Mouse (Mus musculus): ENCODE measurements around the gene Ankrd6.

Gene Ankrd6

GRCm38 (mm10) chr4:32905381-32905780, 45.3 kb downstream of the Ankrd6 start:
- 86% methylated on average over 2 of the region's 2 CpGs for WGBS

GRCm38 (mm10) chr4:32903826-32904225, 46.8 kb downstream of the Ankrd6 start:
- 54% methylated on average over 7 of the region's 7 CpGs for WGBS

- 68% methylated on average over 4 of the region's 4 CpGs for WGBS
Observed at GRCm38 (mm10) chr4:32899051-32899450, 51.6 kb downstream of the Ankrd6 start.

- 82% methylated on average over 10 of the region's 10 CpGs for WGBS
Observed at GRCm38 (mm10) chr4:32891341-32891740, 59.3 kb downstream of the Ankrd6 start.

GRCm38 (mm10) chr4:32890735-32891098, 59.9 kb downstream of the Ankrd6 start:
- 55% methylated on average over 5 of the region's 5 CpGs for WGBS

GRCm38 (mm10) chr4:32889996-32890734, 60.5 kb downstream of the Ankrd6 start:
- 45% methylated on average over 10 of the region's 10 CpGs for WGBS

GRCm38 (mm10) chr4:32889246-32889645, 61.4 kb downstream of the Ankrd6 start:
- WGBS: 21% methylated on average over 11 of the region's 11 CpGs

GRCm38 (mm10) chr4:32886479-32886878, 64.2 kb downstream of the Ankrd6 start:
- 94% methylated on average over 3 of the region's 3 CpGs for WGBS

GRCm38 (mm10) chr4:32884599-32884998, 66.0 kb downstream of the Ankrd6 start:
- 73% methylated on average over 9 of the region's 9 CpGs for WGBS

GRCm38 (mm10) chr4:32881001-32881400, 69.6 kb downstream of the Ankrd6 start:
- 90% methylated on average over 4 of the region's 4 CpGs for WGBS

- WGBS: 85% methylated on average over 4 of the region's 4 CpGs
Observed at GRCm38 (mm10) chr4:32874669-32875068, 76.0 kb downstream of the Ankrd6 start.

GRCm38 (mm10) chr4:32872189-32872749, 78.4 kb downstream of the Ankrd6 start:
- 56% methylated on average over 8 of the region's 8 CpGs for WGBS

GRCm38 (mm10) chr4:32869370-32869769, 81.3 kb downstream of the Ankrd6 start:
- WGBS: 82% methylated on average over 9 of the region's 9 CpGs

GRCm38 (mm10) chr4:32868858-32869257, 81.8 kb downstream of the Ankrd6 start:
- 61% methylated on average over 8 of the region's 8 CpGs for WGBS

- WGBS: 68% methylated on average over 4 of the region's 4 CpGs
Observed at GRCm38 (mm10) chr4:32868437-32868836, 82.2 kb downstream of the Ankrd6 start.

GRCm38 (mm10) chr4:32867460-32867859, 83.2 kb downstream of the Ankrd6 start:
- WGBS: 92% methylated on average over 6 of the region's 6 CpGs

- 76% methylated on average over 6 of the region's 6 CpGs for WGBS
Observed at GRCm38 (mm10) chr4:32864867-32865242, 85.8 kb downstream of the Ankrd6 start.

GRCm38 (mm10) chr4:32864131-32864866, 86.3 kb downstream of the Ankrd6 start:
- 27% methylated on average over 31 of the region's 31 CpGs for WGBS

- WGBS: 21% methylated on average over 12 of the region's 12 CpGs
Observed at GRCm38 (mm10) chr4:32863447-32864130, 87.1 kb downstream of the Ankrd6 start.

- WGBS: 52% methylated on average over 15 of the region's 15 CpGs
Observed at GRCm38 (mm10) chr4:32862751-32863446, 87.7 kb downstream of the Ankrd6 start.

- 67% methylated on average over 15 of the region's 15 CpGs for WGBS
Observed at GRCm38 (mm10) chr4:32862011-32862750, 88.5 kb downstream of the Ankrd6 start.
